Comparison of ENCODE assay signal across 20 mouse cellular contexts in the genomic region with DNA sequence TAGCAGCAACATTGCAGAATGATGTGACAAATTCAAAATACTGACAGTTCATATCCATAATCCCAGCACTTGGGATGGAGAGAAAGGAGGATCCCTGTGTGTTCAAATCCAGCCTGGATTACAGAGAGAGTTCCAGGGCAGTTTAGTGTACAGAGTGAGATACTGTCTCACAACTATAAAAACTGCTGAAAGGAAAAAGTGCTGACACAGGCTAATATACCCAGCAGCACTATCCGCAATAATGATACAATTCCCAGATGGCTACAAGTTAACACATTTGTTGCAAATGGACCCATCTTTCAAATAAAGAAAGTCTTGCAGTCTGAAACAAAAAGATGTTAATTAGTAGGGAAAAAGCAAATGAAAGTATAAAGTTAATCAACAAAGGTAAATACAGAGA.
DNase-seq lines count a peak whose midpoint lies in the region; ATAC-seq and TF ChIP-seq lines count a peak whose summit lies in the region.
"Had no signal": no experiment of that assay in that cellular context is flagged by ENCODE, and none has a peak within 500 bp of the region (broad histone marks: within the 10 kb centered on the region; RNA-seq: fewer than 3 reads in every experiment).

No protein-coding gene starts in this region.

- no peak for TF ChIP-seq RAD21 in CH12.LX (IDR thresholded peaks at IDR 0.05; ENCODE audit: low read depth, low read length)

- H3K27me3 ChIP-seq in CH12.LX (replicated peaks) = no peaks in the 10 kb centered on the region
- no peaks in the 10 kb centered on the region for H3K27me3 ChIP-seq in lung, postnatal 0 days (replicated peaks; ENCODE audit: insufficient read depth, low read length)
- H3K27me3 ChIP-seq: Patski had no signal

- H3K27ac ChIP-seq in CH12.LX (ENCODE audit: insufficient read depth, low read depth) (no peak overlapping the region), ES-E14 (ENCODE audit: insufficient read depth, low read depth, low read length, poor library complexity, severe bottlenecking) (no peak overlapping the region)
- H3K27ac ChIP-seq in lung, postnatal 0 days (ENCODE audit: low read length) = no peak overlapping the region

- 98% methylated on average over 1 of the region's 1 CpGs for WGBS in lung, postnatal 0 days

- H3K9me3 ChIP-seq in CH12.LX (replicated peaks; ENCODE audit: low read length) = peaks cover 4% of the 10 kb centered on the region
- no peaks in the 10 kb centered on the region for H3K9me3 ChIP-seq in ES-E14 (ENCODE audit: control insufficient read depth, insufficient read depth, low read depth, low read length)
- H3K9me3 ChIP-seq in lung, postnatal 0 days (ENCODE audit: low read length) = no peaks in the 10 kb centered on the region
- H3K9me3 ChIP-seq: G1E had no signal

- in situ Hi-C loops in CH12.LX (cut with MboI; ENCODE audit: low pct_ligation_motif_present, low pct_unique_long_range_greater_than_20kb, low sequenced_read_pairs) (no loop called here), ES-E14 (cut with MboI; ENCODE audit: low sequenced_read_pairs in 2 of 2, unreplicated experiment in 2 of 2) (no loop called here)

- no peak for TF ChIP-seq EP300 in CH12.LX (IDR thresholded peaks at IDR 0.05; ENCODE audit: low read length)
- TF ChIP-seq EP300 in lung, postnatal 0 days (IDR thresholded peaks at IDR 0.05) = no peak

- TF ChIP-seq POLR2A in CH12.LX (IDR thresholded peaks at IDR 0.05; ENCODE audit: low read depth, low read length) = no peak

- no peak overlapping the region for H3K4me2 ChIP-seq in CH12.LX (ENCODE audit: insufficient read depth, low read depth, poor library complexity, severe bottlenecking)
- H3K4me2 ChIP-seq in lung, postnatal 0 days (replicated peaks; ENCODE audit: low read depth, low read length) = no peak overlapping the region

- DNase-seq in CH12.LX (ENCODE audit: extremely low read depth) (no peak), ES-E14 (ENCODE audit: low read depth, low spot score) (no peak)
- no peak for DNase-seq in lung, postnatal 0 days (ENCODE audit: low spot score)
- DNase-seq in adrenal gland, postnatal 10 days = no peak
- DNase-seq: adrenal gland, adult 2 months; adrenal gland, adult 8-10 months; adrenal gland, postnatal 14 days; adrenal gland, postnatal 25 days; adrenal gland, postnatal 36 days; B cell, adult 2 months; cerebellum, adult 11 months; cerebellum, adult 11-12 months; cerebellum, adult 18-20 months; cerebellum, adult 2 months; cerebellum, adult 8-10 months; cerebellum, adult 9-10 months had no signal

- H3K79me2 ChIP-seq in CH12.LX (replicated peaks; ENCODE audit: control insufficient read depth, extremely low read depth, insufficient read depth, poor library complexity, severe bottlenecking) = no peaks in the 10 kb centered on the region

- H3K36me3 ChIP-seq in CH12.LX (replicated peaks in 1 of 2; ENCODE audit: control insufficient read depth in 1 of 2, insufficient read depth in 1 of 2, low read length in 1 of 2) (no peaks in the 10 kb centered on the region), ES-E14 (ENCODE audit: control insufficient read depth, insufficient read depth, low read length, poor library complexity, severe bottlenecking) (no peaks in the 10 kb centered on the region)
- no peaks in the 10 kb centered on the region for H3K36me3 ChIP-seq in lung, postnatal 0 days (ENCODE audit: insufficient read depth, low read length)
- H3K36me3 ChIP-seq: G1E had no signal

- TF ChIP-seq CTCF in CH12.LX (conservative IDR thresholded peaks at IDR 0.05 in 1 of 2, IDR thresholded peaks at IDR 0.05 in 1 of 2; ENCODE audit: low read depth in 2 of 2, low read length in 2 of 2) = no peak
- TF ChIP-seq CTCF in lung, postnatal 0 days (IDR thresholded peaks at IDR 0.05) = no peak

- H3K4me3 ChIP-seq in CH12.LX (replicated peaks in 1 of 3; ENCODE audit: low read depth in 2 of 3, low read length in 2 of 3, poor library complexity in 1 of 3) (no peak overlapping the region), ES-E14 (ENCODE audit: insufficient read depth in 1 of 2, low read depth in 1 of 2, low read length in 2 of 2, poor library complexity in 1 of 2, severe bottlenecking in 1 of 2) (no peak overlapping the region)
- no peak overlapping the region for H3K4me3 ChIP-seq in lung, postnatal 0 days (ENCODE audit: low read depth, low read length)

- H3K9ac ChIP-seq in CH12.LX (ENCODE audit: insufficient read depth, low read depth) (no peak overlapping the region), ES-E14 (ENCODE audit: insufficient read depth, low read depth, low read length, poor library complexity, severe bottlenecking) (no peak overlapping the region)
- H3K9ac ChIP-seq in lung, postnatal 0 days (replicated peaks; ENCODE audit: low read depth) = no peak overlapping the region

- ATAC-seq in lung, postnatal 0 days = no peak
- ATAC-seq: activated CD4-positive, CD25-positive, alpha-beta regulatory T cell, adult 4 months; CD4-positive, CD25-positive, alpha-beta regulatory T cell, adult 4 months; Patski had no signal

- H3K4me1 ChIP-seq in CH12.LX (ENCODE audit: control insufficient read depth in 1 of 2, insufficient read depth in 2 of 2) (no peaks in the 10 kb centered on the region), ES-E14 (ENCODE audit: control insufficient read depth in 2 of 2, insufficient read depth in 2 of 2, low read length in 2 of 2, poor library complexity in 1 of 2) (no peaks in the 10 kb centered on the region)
- no peaks in the 10 kb centered on the region for H3K4me1 ChIP-seq in lung, postnatal 0 days (ENCODE audit: insufficient read depth, low read depth, low read length)

- dilution Hi-C loops in CH12.LX (cut with MboI; ENCODE audit: extremely low pct_ligation_motif_present, extremely low pct_unique_long_range_greater_than_20kb, low sequenced_read_pairs) = no loop called here

TF ChIP-seq in CH12.LX, 34 proteins besides CTCF, POLR2A, EP300 and RAD21:
- TF ChIP-seq TBP (conservative IDR thresholded peaks at IDR 0.05; ENCODE audit: low read depth, low read length) (no peak), MAFK (IDR thresholded peaks at IDR 0.05; ENCODE audit: insufficient replicate concordance, low read length) (peak; percentile 79)
TF ChIP-seq in CH12.LX: peak in this region for 1.

TF ChIP-seq in ES-E14, 5 proteins besides CTCF, POLR2A, EP300 and RAD21:
- TF ChIP-seq ZC3H11A (IDR thresholded peaks at IDR 0.05; ENCODE audit: borderline replicate concordance, low read depth, low read length) (no peak), HCFC1 (IDR thresholded peaks at IDR 0.05; ENCODE audit: borderline replicate concordance, insufficient read depth, low read length) (no peak), CHD2 (IDR thresholded peaks at IDR 0.05; ENCODE audit: low read depth, low read length) (no peak), MAFK (IDR thresholded peaks at IDR 0.05; ENCODE audit: insufficient read depth, low read depth, low read length) (peak; percentile 92), ZNF384 (IDR thresholded peaks at IDR 0.05; ENCODE audit: low read depth, low read length) (no peak)
